Mouse (Mus musculus): ENCODE measurements around the gene Sap30bp. TPM values are rescaled to one million over a fixed set of nuclear protein-coding genes. Genes with fewer than 3 reads are reported as not detected.

The Sap30bp gene
- total and polyA plus RNA-seq, 3 experiments: 49.1 to 69.2 TPM; not detected in 1

DNA sequence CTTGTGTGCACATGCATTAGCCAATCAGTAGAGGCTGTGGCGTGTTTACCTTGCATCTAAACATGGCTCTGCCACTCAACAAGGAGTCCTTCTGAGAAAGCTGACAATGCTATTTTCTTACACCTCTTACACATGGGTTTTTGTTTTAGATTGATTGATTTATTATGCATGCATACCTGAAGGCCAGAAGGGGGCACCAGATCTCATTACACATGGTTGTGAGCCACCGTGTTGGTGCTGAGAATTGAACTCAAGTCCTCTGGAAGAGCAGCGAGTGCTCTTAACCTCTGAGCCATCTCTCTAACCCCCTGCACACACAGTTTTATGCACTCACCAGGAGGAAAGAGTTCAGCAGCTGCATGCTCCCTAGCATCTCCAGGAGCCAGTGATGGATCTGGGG is 69.8 kb downstream of the Sap30bp start (continued):
- TF ChIP-seq POLR2AphosphoS2 (IDR thresholded peaks at IDR 0.05; ENCODE audit: low read length) (no peak), JUND (IDR thresholded peaks at IDR 0.05; ENCODE audit: low read depth, low read length) (no peak)

GRCm38 (mm10) chr11:116004186-116004823 is 71.2 kb downstream of the Sap30bp start:
- no peaks in the 10 kb centered on the region for H3K27me3 ChIP-seq (ENCODE audit: control insufficient read depth in 1 of 2, insufficient read depth in 2 of 2, low read length in 2 of 2)
- no peaks in the 10 kb centered on the region for H3K9me3 ChIP-seq (replicated peaks; ENCODE audit: insufficient read depth, low read length)
- TF ChIP-seq ZNF384 (IDR thresholded peaks at IDR 0.05; ENCODE audit: low read depth, low read length) (peak; percentile 74), GATA1 (IDR thresholded peaks at IDR 0.05; ENCODE audit: low read depth, low read length) (peak; percentile 50), USF2 (IDR thresholded peaks at IDR 0.05; ENCODE audit: borderline replicate concordance in 1 of 2, insufficient read depth in 1 of 2, low read depth in 1 of 2, low read length in 2 of 2) (no peak), ZMIZ1 (IDR thresholded peaks at IDR 0.05; ENCODE audit: low read depth, low read length) (peak; percentile 20; the same call in 1 of the 2 replicates), BHLHE40 (IDR thresholded peaks at IDR 0.05; ENCODE audit: borderline replicate concordance, low read depth, low read length) (no peak), MEF2A (IDR thresholded peaks at IDR 0.05; ENCODE audit: extremely low read depth, insufficient replicate concordance, low read depth, low read length, poor library complexity, severe bottlenecking) (no peak), TAL1 (IDR thresholded peaks at IDR 0.05; ENCODE audit: low read length) (peak; percentile 68), SMC3 (IDR thresholded peaks at IDR 0.05; ENCODE audit: low read depth, low read length) (no peak), EP300 (IDR thresholded peaks at IDR 0.05; ENCODE audit: low read depth in 1 of 2, low read length in 2 of 2) (peak; percentile 69 to 83; a peak in 3 of 4 replicates), TCF12 (IDR thresholded peaks at IDR 0.05; ENCODE audit: low read depth, low read length) (peak; percentile 32; the same call in 1 of the 2 replicates), ETS1 (IDR thresholded peaks at IDR 0.05; ENCODE audit: low read depth, low read length) (peak; percentile 37), CHD1 (IDR thresholded peaks at IDR 0.05; ENCODE audit: low read depth, low read length) (no peak), CHD2 (IDR thresholded peaks at IDR 0.05; ENCODE audit: low read length) (peak; percentile 12; the same call in 1 of the 2 replicates), MXI1 (IDR thresholded peaks at IDR 0.05; ENCODE audit: low read depth, low read length) (no peak), NELFE (IDR thresholded peaks at IDR 0.05; ENCODE audit: low read depth, low read length) (no peak), MYC (IDR thresholded peaks at IDR 0.05; ENCODE audit: low read depth, low read length) (0 out of 2 replicates have a peak, but pooled peaks have one; percentile 33)
- H3K27ac ChIP-seq (ENCODE audit: control insufficient read depth, low read depth, low read length): peak overlapping the region; percentile 77
- no peaks in the 10 kb centered on the region; the same call in 1 of the 2 replicates for H3K79me2 ChIP-seq (ENCODE audit: control insufficient read depth, insufficient read depth, low read length, poor library complexity)
- peak overlapping the region; percentile 80 for H3K9ac ChIP-seq (ENCODE audit: control insufficient read depth, low read depth, low read length, poor library complexity, severe bottlenecking)
- DNase-seq (ENCODE audit: low read depth, low spot score): peak; percentile 85
- peaks cover 5 to 17% of the 10 kb centered on the region in 2 experiments for H3K4me1 ChIP-seq (ENCODE audit: control insufficient read depth in 1 of 2, insufficient read depth in 2 of 2, low read length in 2 of 2)
- peaks cover 0 to 8% of the 10 kb centered on the region in 2 experiments; a peak in 2 of 4 replicates for H3K36me3 ChIP-seq (ENCODE audit: control insufficient read depth in 1 of 2, insufficient read depth in 2 of 2, low read length in 2 of 2)
- peak overlapping the region; percentile 46 to 56 for H3K4me3 ChIP-seq (ENCODE audit: control insufficient read depth in 1 of 2, insufficient read depth in 1 of 2, low read depth in 2 of 2, low read length in 2 of 2)

All from MEL (cell line).